Mouse (Mus musculus) thymus, adult 2 months (tissue): Measurements from ENCODE around the gene Mapkapk2. TPM values are rescaled to one million over a fixed set of nuclear protein-coding genes. Genes with fewer than 3 reads are reported as not detected.

ENCODE experiments used
- DNase-seq: peaks from one replicate; pipeline ENCODE4 v3.0.0; 2021
- H3K27ac ChIP-seq: fragments of 200-500 bp; 2 replicates; pipeline ENCODE4 v1.5.1; 2012; ENCODE audit warnings: low read length, control low read depth; ENCODE audit not compliant: control insufficient read depth, insufficient read depth
- H3K27me3 ChIP-seq: fragments of 200-500 bp; 2 replicates; pipeline ENCODE4 v1.6.1; 2012; ENCODE audit warnings: mild to moderate bottlenecking, low read length, moderate library complexity, mixed read lengths; ENCODE audit not compliant: control insufficient read depth, insufficient read depth
- H3K36me3 ChIP-seq: fragments of 200-500 bp; 2 replicates; pipeline ENCODE4 v1.6.1; 2012; ENCODE audit warnings: mild to moderate bottlenecking, low read length, moderate library complexity; ENCODE audit not compliant: control insufficient read depth, insufficient read depth
- H3K4me1 ChIP-seq: fragments of 200-500 bp; replicated peaks from 2 replicates; pipeline ENCODE4 v1.6.1; 2012; ENCODE audit warnings: low read length; ENCODE audit not compliant: control insufficient read depth, insufficient read depth
- H3K4me3 ChIP-seq: fragments of 200-500 bp; 2 replicates; pipeline ENCODE4 v1.5.1; 2012; ENCODE audit warnings: mild to moderate bottlenecking, low read length, control low read depth, moderate library complexity; ENCODE audit not compliant: control insufficient read depth, insufficient read depth
- CTCF ChIP-seq: fragments of 200-500 bp; IDR thresholded peaks from 2 replicates; pipeline ENCODE4 v1.5.1; 2012; ENCODE audit warnings: mild to moderate bottlenecking, control low read depth, low read length, moderate library complexity, borderline replicate concordance; ENCODE audit not compliant: control insufficient read depth, poor library complexity, insufficient read depth; ENCODE audit errors: extremely low read depth
- POLR2A ChIP-seq: fragments of 200-500 bp; IDR thresholded peaks from 2 replicates; pipeline ENCODE4 v1.6.1; 2012; ENCODE audit warnings: mild to moderate bottlenecking, low read length, control low read depth, moderate library complexity; ENCODE audit not compliant: control insufficient read depth, poor library complexity, insufficient read depth; ENCODE audit errors: extremely low read depth
- WGBS: fragments of 180-500 bp; shearing (Covaris S2); methylation state at CpG from one replicate; pipeline ENCODE4 v1.1.7; 2018; 5-methylcytosine and 5-hydroxymethylcytosine counted together
- polyA plus RNA-seq: library from polyadenylated mRNA; depleted of rRNA; stranded (reverse); fragments of >200 nt; gene quantifications from 2 replicates; pipeline ENCODE4 v1.2.3, GENCODE M21; 2012

Gene Mapkapk2
- polyA plus RNA-seq, 1 experiment, result 69.6 TPM

GRCm38 (mm10) chr1:131123522-131124265 is 26.1 kb upstream of the Mapkapk2 start:
- no peak for DNase-seq
- H3K27me3 ChIP-seq, result no peaks in the 10 kb centered on the region
- WGBS, result 91% methylated on average over 10 of the region's 10 CpGs
- H3K4me3 ChIP-seq, result no peak overlapping the region
- H3K36me3 ChIP-seq, result no peaks in the 10 kb centered on the region
- no peaks in the 10 kb centered on the region for H3K4me1 ChIP-seq
- H3K27ac ChIP-seq, result no peak overlapping the region
- TF ChIP-seq CTCF (no peak), POLR2A (no peak)

- Histone ChIP-seq H3K27ac (no peak overlapping the region), H3K4me3 (no peak overlapping the region), H3K36me3 (no peaks in the 10 kb centered on the region), H3K4me1 (no peaks in the 10 kb centered on the region), H3K27me3 (no peaks in the 10 kb centered on the region)
- peak; percentile 60 for DNase-seq
- WGBS, result 33% methylated on average over 3 of the region's 3 CpGs
- no peak for TF ChIP-seq POLR2A
- no peak for TF ChIP-seq CTCF
Measured at GRCm38 (mm10) chr1:131121987-131122386, 24.4 kb upstream of the Mapkapk2 start.

- no peak overlapping the region for H3K27ac ChIP-seq
- no peaks in the 10 kb centered on the region for H3K4me1 ChIP-seq
- H3K27me3 ChIP-seq, result no peaks in the 10 kb centered on the region
- H3K4me3 ChIP-seq, result no peak overlapping the region
- no peaks in the 10 kb centered on the region for H3K36me3 ChIP-seq
- TF ChIP-seq POLR2A (no peak), CTCF (no peak)
- WGBS, result 50% methylated on average over 2 of the region's 2 CpGs
- peak; percentile 69 for DNase-seq
Measured at GRCm38 (mm10) chr1:131119026-131119425, 21.4 kb upstream of the Mapkapk2 start.

GRCm38 (mm10) chr1:131118530-131118929 is 20.9 kb upstream of the Mapkapk2 start:
- WGBS, result 86% methylated on average over 10 of the region's 10 CpGs
- TF ChIP-seq POLR2A (no peak), CTCF (no peak)
- DNase-seq, result no peak
- H3K36me3 ChIP-seq, result no peaks in the 10 kb centered on the region
- H3K4me1 ChIP-seq, result no peaks in the 10 kb centered on the region
- H3K4me3 ChIP-seq, result no peak overlapping the region
- H3K27ac ChIP-seq, result no peak overlapping the region
- no peaks in the 10 kb centered on the region for H3K27me3 ChIP-seq

- Histone ChIP-seq H3K27me3 (no peaks in the 10 kb centered on the region), H3K36me3 (no peaks in the 10 kb centered on the region), H3K4me3 (no peak overlapping the region), H3K27ac (no peak overlapping the region), H3K4me1 (no peaks in the 10 kb centered on the region)
- no peak for TF ChIP-seq POLR2A
- no peak for TF ChIP-seq CTCF
- WGBS, result 34% methylated on average over 13 of the region's 13 CpGs
- DNase-seq, result no peak
Measured at GRCm38 (mm10) chr1:131116430-131117011, 18.9 kb upstream of the Mapkapk2 start.

GRCm38 (mm10) chr1:131115932-131116331 is 18.3 kb upstream of the Mapkapk2 start:
- no peak overlapping the region for H3K4me3 ChIP-seq
- WGBS, result 14% methylated on average over 6 of the region's 6 CpGs
- H3K4me1 ChIP-seq, result no peaks in the 10 kb centered on the region
- H3K36me3 ChIP-seq, result no peaks in the 10 kb centered on the region
- DNase-seq, result peak; percentile 62
- H3K27me3 ChIP-seq, result no peaks in the 10 kb centered on the region
- H3K27ac ChIP-seq, result no peak overlapping the region
- TF ChIP-seq CTCF, result no peak

- Histone ChIP-seq H3K27ac (no peak overlapping the region), H3K4me3 (no peak overlapping the region), H3K27me3 (no peaks in the 10 kb centered on the region), H3K36me3 (no peaks in the 10 kb centered on the region), H3K4me1 (no peaks in the 10 kb centered on the region)
- no peak for DNase-seq
- 58% methylated on average over 6 of the region's 6 CpGs for WGBS
- TF ChIP-seq CTCF, result no peak
- TF ChIP-seq POLR2A, result no peak
Measured at GRCm38 (mm10) chr1:131112576-131112975, 14.9 kb upstream of the Mapkapk2 start.
